Mouse (Mus musculus): ENCODE data around the gene Slc25a45. TPM values are rescaled to one million over a fixed set of nuclear protein-coding genes. Genes with fewer than 3 reads are reported as not detected.

The Slc25a45 gene
- 2.2 and 2.6 TPM in 2 replicates for total RNA-seq (2014; rRNA removed)
- polyA plus RNA-seq (2015; fragmentation: Nextera tagmentation; extraction: Ambion mirVana): 2.0 and 2.9 TPM in 2 replicates

DNA sequence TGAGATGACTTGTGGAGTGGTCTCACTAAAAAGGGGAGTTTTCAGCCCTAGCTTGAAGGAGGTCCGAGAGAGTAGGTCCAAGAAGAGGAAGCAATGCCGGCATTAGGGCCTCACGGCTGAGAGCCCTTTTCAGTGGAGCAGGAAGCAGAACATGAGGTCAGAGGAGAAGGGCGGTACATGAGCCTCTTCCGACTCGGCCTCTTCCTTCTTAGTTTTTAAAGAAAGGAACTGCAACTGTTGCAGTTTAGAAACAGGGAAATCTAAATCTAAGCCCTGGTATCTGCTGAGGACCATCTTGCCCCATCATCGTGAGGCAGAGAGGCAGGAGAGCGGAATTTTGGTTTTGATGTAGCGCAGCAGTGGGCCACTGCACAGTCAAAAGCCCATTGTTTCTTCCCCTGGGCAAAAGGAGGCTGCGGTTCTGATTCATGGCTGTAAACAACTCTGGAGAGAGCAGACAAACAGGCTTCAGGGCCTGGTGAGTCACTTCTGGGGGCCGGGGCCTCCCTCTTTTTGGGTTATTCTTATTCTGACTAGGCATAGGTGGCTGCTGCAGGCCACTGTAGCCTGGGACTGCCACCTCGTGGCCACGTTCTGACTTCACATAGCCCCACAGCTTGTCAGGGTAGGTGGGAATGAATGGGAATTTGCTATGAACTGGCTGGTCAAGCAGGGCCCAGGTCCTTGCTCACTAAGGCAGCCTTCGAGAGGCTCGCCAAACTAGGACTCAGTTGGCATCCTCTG is at the start of gene Slc25a45:
Gene Slc25a45, plus strand, starts transcription at position 191 of the 744 bp plus-strand sequence.
- Histone ChIP-seq H3K4me1 (ENCODE audit: insufficient read depth) (peaks cover 12% of the 10 kb centered on the region; the same call in 1 of the 2 replicates), H3K9ac (no peak within 1 kb of the TSS), H3K27me3 (ENCODE audit: insufficient read depth, low read length) (no peaks in the 10 kb centered on the region), H3K36me3 (ENCODE audit: insufficient read depth) (no peaks in the 10 kb centered on the region), H3K9me3 (ENCODE audit: low read length) (no peaks in the 10 kb centered on the region), H3K4me3 (ENCODE audit: low read depth, low read length) (no peak within 1 kb of the TSS), H3K4me2 (ENCODE audit: low read depth) (no peak within 1 kb of the TSS), H3K27ac (ENCODE audit: low read depth, low read length) (peak within 1 kb of the TSS; percentile 48; the same call in 1 of the 2 replicates)
- peak; percentile 86 for TF ChIP-seq CTCF (IDR thresholded peaks at IDR 0.05; ENCODE audit: low read depth)
- ATAC-seq: peak; percentile 65
- DNase-seq: peak; percentile 75
- WGBS: 36% methylated on average over 15 of the region's 15 CpGs

DNA sequence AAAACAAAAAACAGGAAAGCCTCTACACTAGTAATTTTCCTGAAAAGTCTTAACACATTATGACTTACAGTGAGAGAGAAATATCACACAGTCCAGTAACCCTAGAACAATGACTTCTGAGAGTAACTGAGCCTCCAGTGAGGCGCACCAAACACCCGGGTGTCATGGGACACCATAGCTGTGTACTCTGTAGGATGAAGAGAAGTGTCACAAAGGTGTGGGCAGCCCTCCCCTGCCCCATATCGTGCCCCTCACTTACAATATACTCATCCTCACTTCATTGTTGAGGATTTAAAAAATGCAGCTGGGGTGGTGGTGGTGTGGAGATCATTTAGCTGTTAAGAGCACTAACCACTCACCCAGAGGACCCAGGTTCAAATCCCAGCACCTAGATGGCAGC is 49.5 kb upstream of the Slc25a45 start:
- H3K36me3 ChIP-seq (ENCODE audit: insufficient read depth): no peaks in the 10 kb centered on the region
- no peak overlapping the region for H3K4me2 ChIP-seq (ENCODE audit: low read depth)
- TF ChIP-seq CTCF (IDR thresholded peaks at IDR 0.05; ENCODE audit: low read depth): no peak
- H3K27me3 ChIP-seq (ENCODE audit: insufficient read depth, low read length): no peaks in the 10 kb centered on the region
- ATAC-seq (no peak), DNase-seq (no peak)
- H3K9ac ChIP-seq: no peak overlapping the region
- no peaks in the 10 kb centered on the region for H3K4me1 ChIP-seq (ENCODE audit: insufficient read depth)
- H3K4me3 ChIP-seq (ENCODE audit: low read depth, low read length): no peak overlapping the region
- no peak overlapping the region for H3K27ac ChIP-seq (ENCODE audit: low read depth, low read length)
- 90% methylated on average over 3 of the region's 3 CpGs for WGBS
- no peaks in the 10 kb centered on the region for H3K9me3 ChIP-seq (ENCODE audit: low read length)

DNA sequence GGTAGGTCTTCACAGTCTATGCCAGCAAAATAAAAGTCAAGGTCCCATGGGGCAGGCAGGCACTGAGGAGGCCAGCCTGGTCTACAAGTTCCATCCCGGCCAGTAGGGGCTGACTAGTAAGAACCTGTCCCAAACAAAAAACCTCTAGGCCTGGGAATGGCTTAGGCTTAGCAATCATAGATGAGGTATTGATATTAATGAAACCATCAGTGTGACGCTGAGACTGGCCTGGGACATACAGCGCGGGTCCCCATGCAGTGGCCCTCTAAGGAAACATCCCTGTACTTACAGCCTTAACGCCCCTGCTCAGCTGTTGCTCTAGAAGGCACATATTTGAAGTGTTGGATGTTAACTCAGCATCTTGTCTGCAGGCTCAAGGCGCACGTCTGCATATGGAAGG is 48.7 kb upstream of the Slc25a45 start:
- Histone ChIP-seq H3K9ac (no peak overlapping the region), H3K27ac (ENCODE audit: low read depth, low read length) (no peak overlapping the region), H3K9me3 (ENCODE audit: low read length) (no peaks in the 10 kb centered on the region), H3K4me2 (ENCODE audit: low read depth) (no peak overlapping the region), H3K27me3 (ENCODE audit: insufficient read depth, low read length) (no peaks in the 10 kb centered on the region), H3K36me3 (ENCODE audit: insufficient read depth) (no peaks in the 10 kb centered on the region), H3K4me3 (ENCODE audit: low read depth, low read length) (no peak overlapping the region), H3K4me1 (ENCODE audit: insufficient read depth) (no peaks in the 10 kb centered on the region)
- WGBS: 92% methylated on average over 7 of the region's 7 CpGs
- no peak for ATAC-seq
- no peak for TF ChIP-seq CTCF (IDR thresholded peaks at IDR 0.05; ENCODE audit: low read depth)
- DNase-seq: no peak

DNA sequence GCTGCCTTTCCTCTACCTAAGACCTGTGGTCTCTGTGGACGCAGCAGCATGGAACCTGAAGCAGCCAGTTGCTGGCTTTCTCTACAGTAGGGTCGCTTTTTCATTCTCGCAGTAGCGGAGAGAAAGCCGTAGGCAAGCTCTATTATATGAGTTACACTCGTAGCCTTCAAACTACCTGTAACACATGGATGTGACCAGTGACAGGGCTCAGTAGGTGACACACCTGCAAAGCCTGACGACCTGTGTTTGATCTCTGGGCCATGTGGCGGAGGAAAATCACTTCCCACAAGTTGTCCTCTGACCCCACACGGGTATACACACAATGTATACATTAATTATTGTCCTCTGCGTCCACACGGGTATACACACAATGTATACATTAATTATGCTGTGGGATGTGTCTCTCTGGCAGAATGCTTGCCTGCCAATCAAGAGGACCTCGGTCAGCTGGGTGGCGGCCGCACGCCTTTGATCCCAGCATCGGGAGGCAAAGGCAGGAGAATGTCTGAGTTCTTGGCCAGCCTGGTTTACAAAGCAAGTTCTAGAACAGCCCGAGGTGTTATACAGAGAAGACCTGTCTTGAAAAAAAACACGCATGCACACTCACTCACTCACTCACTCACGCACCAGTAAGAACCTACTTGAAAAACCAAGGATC is 47.5 kb upstream of the Slc25a45 start:
- Histone ChIP-seq H3K4me3 (ENCODE audit: low read depth, low read length) (no peak overlapping the region), H3K9ac (no peak overlapping the region), H3K4me2 (ENCODE audit: low read depth) (no peak overlapping the region), H3K27me3 (ENCODE audit: insufficient read depth, low read length) (no peaks in the 10 kb centered on the region), H3K36me3 (ENCODE audit: insufficient read depth) (no peaks in the 10 kb centered on the region), H3K4me1 (ENCODE audit: insufficient read depth) (no peaks in the 10 kb centered on the region), H3K27ac (ENCODE audit: low read depth, low read length) (no peak overlapping the region), H3K9me3 (ENCODE audit: low read length) (no peaks in the 10 kb centered on the region)
- no peak for TF ChIP-seq CTCF (IDR thresholded peaks at IDR 0.05; ENCODE audit: low read depth)
- 76% methylated on average over 19 of the region's 19 CpGs for WGBS
- ATAC-seq (no peak), DNase-seq (no peak)

DNA sequence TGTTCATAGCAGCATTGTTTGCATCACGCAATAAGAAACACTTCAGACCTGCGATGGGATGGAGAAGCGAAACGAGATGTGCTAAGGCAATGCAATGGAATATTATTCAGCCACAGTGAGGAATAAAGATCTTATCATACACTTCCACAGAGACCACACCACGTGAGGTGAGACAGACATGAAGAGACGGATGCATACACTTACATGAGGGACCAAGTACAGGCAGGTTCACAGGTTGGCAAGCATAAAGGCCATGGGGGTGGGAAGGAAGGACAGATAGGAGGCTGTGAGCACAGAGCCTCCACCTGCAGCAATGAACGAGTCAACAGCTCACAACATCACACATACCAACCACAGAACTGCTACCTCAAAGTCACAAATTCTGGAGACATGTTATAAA is 46.8 kb upstream of the Slc25a45 start:
- DNase-seq (no peak), ATAC-seq (no peak)
- Histone ChIP-seq H3K27me3 (ENCODE audit: insufficient read depth, low read length) (no peaks in the 10 kb centered on the region), H3K4me1 (ENCODE audit: insufficient read depth) (no peaks in the 10 kb centered on the region), H3K4me2 (ENCODE audit: low read depth) (no peak overlapping the region), H3K9me3 (ENCODE audit: low read length) (no peaks in the 10 kb centered on the region), H3K9ac (no peak overlapping the region), H3K27ac (ENCODE audit: low read depth, low read length) (no peak overlapping the region), H3K36me3 (ENCODE audit: insufficient read depth) (no peaks in the 10 kb centered on the region), H3K4me3 (ENCODE audit: low read depth, low read length) (no peak overlapping the region)
- no peak for TF ChIP-seq CTCF (IDR thresholded peaks at IDR 0.05; ENCODE audit: low read depth)
- WGBS: 83% methylated on average over 7 of the region's 7 CpGs

DNA sequence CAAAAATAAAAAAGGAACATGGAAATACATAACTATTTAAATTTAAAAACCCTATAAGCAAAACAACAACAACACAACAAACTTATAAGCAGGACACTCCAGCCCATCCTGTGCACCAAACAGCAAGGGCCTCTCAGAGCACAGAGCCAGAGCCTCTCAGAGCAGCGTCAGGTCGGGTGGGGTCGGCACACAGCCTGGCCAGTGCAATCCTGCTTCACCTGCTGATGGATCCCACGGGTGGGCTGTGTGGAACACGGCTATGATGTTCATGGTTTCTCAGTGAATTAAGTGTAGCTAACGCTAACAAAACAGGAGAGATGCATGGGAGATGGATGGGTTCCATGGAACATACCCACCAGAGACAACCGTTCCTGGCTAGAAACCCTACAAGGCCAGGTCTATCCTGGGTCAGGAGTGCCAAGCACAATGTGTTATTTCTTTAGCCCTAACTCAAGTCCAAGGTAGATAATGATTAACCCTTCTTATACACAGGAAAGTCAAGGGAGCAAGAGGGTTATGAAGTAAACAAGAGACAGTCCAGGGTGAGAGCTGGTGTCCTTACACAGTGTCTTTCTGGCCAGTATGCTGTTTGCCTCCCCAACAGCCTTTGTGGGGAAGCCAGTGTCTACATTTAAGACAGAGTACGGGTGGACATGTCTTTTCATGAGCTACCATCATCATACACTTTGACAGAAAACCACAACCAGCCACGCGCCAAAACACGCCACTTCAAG is 46.2 kb upstream of the Slc25a45 start:
- DNase-seq (no peak), ATAC-seq (no peak)
- Histone ChIP-seq H3K27ac (ENCODE audit: low read depth, low read length) (no peak overlapping the region), H3K9ac (no peak overlapping the region), H3K27me3 (ENCODE audit: insufficient read depth, low read length) (no peaks in the 10 kb centered on the region), H3K36me3 (ENCODE audit: insufficient read depth) (no peaks in the 10 kb centered on the region), H3K4me2 (ENCODE audit: low read depth) (no peak overlapping the region), H3K4me1 (ENCODE audit: insufficient read depth) (no peaks in the 10 kb centered on the region), H3K9me3 (ENCODE audit: low read length) (no peaks in the 10 kb centered on the region), H3K4me3 (ENCODE audit: low read depth, low read length) (no peak overlapping the region)
- WGBS: 89% methylated on average over 11 of the region's 11 CpGs
- no peak for TF ChIP-seq CTCF (IDR thresholded peaks at IDR 0.05; ENCODE audit: low read depth)

DNA sequence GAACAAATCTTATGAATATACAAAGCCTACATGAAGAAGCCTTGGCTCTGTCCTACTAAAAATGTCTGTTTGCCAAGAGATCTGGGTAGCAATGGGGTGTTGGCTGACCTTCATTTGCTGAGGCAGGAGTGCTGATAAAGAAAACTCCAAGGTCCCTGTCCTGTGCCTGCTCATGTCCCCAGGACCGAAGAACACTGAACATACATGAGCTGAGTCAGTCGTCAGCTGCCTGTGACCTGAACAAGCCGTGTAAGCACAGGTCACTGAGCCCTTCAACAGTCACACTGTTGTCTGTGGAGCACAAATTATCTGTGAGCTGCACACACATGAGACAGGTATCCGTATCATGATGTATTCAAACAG is 45.7 kb upstream of the Slc25a45 start:
- TF ChIP-seq CTCF (IDR thresholded peaks at IDR 0.05; ENCODE audit: low read depth): no peak
- no peak overlapping the region for H3K27ac ChIP-seq (ENCODE audit: low read depth, low read length)
- ATAC-seq (no peak), DNase-seq (no peak)
- H3K4me1 ChIP-seq (ENCODE audit: insufficient read depth): no peaks in the 10 kb centered on the region
- H3K9me3 ChIP-seq (ENCODE audit: low read length): no peaks in the 10 kb centered on the region
- no peak overlapping the region for H3K4me2 ChIP-seq (ENCODE audit: low read depth)
- 86% methylated on average over 4 of the region's 4 CpGs for WGBS
- no peak overlapping the region for H3K4me3 ChIP-seq (ENCODE audit: low read depth, low read length)
- H3K27me3 ChIP-seq (ENCODE audit: insufficient read depth, low read length): no peaks in the 10 kb centered on the region
- no peak overlapping the region for H3K9ac ChIP-seq
- no peaks in the 10 kb centered on the region for H3K36me3 ChIP-seq (ENCODE audit: insufficient read depth)
